Mouse (Mus musculus) megakaryocyte-erythroid progenitor cell, adult 5-6 weeks (primary cell): ENCODE data around the gene Phox2a. TPM values are rescaled to one million over a fixed set of nuclear protein-coding genes. Genes with fewer than 3 reads are reported as not detected.
A peak's percentile ranks its signal among the peaks of the same experiment; 100 is the strongest.

ENCODE experiments used
- ATAC-seq: replicated peaks from 2 replicates; pipeline ENCODE4 v1.8.0; 2016; ENCODE audit warnings: mild to moderate bottlenecking, inconsistent platforms; ENCODE audit not compliant: severe bottlenecking, poor library complexity, low FRiP score, low TSS enrichment
- total RNA-seq, 2 experiments: library from RNA; stranded (forward) in 1 of 2; stranded (reverse) in 1 of 2; fragments of 200-1000, 215-1000 nt in 1 of 2; fragments of >200 nt in 1 of 2; fragmentation: Nextera tagmentation in 1 of 2; gene quantifications; 2 replicates each; pipeline ENCODE4 v1.2.3; 2014 to 2017

The Phox2a gene
- total RNA-seq, 2 experiments from 2014 or later, result not detected

- ATAC-seq, result peak; percentile 70
These were observed 18.4 kb downstream of the Phox2a start for GRCm38 (mm10) chr7:101836271-101837153.

- no peak for ATAC-seq
These were observed 19.1 kb downstream of the Phox2a start for GRCm38 (mm10) chr7:101837154-101837605.

- peak; percentile 31; the same call in 1 of the 2 replicates for ATAC-seq
These were observed 19.7 kb downstream of the Phox2a start, which contains the start of gene Inppl1 for GRCm38 (mm10) chr7:101837606-101838471. Inppl1 (minus strand) TSS chr7:101838229.

- ATAC-seq, result no peak
These were observed 26.1 kb downstream of the Phox2a start for GRCm38 (mm10) chr7:101844186-101844585.

- no peak for ATAC-seq
These were observed 29.8 kb downstream of the Phox2a start for GRCm38 (mm10) chr7:101847934-101848333.

- ATAC-seq, result no peak
These were observed 33.6 kb downstream of the Phox2a start for GRCm38 (mm10) chr7:101851689-101852088.

- ATAC-seq, result no peak
These were observed 34.7 kb downstream of the Phox2a start for GRCm38 (mm10) chr7:101852846-101853245.

GRCm38 (mm10) chr7:101853816-101854215, 35.7 kb downstream of the Phox2a start:
- ATAC-seq, result no peak

- no peak for ATAC-seq
These were observed 39.0 kb downstream of the Phox2a start, which contains the start of gene Folr2 for GRCm38 (mm10) chr7:101857094-101857493. Folr2 (minus strand) TSS chr7:101857194.

GRCm38 (mm10) chr7:101858362-101858761, 40.2 kb downstream of the Phox2a start:
- ATAC-seq, result no peak; the same call in 1 of the 2 replicates

GRCm38 (mm10) chr7:101860978-101861377, 42.9 kb downstream of the Phox2a start:
- ATAC-seq, result no peak

- 0 out of 2 replicates have a peak, but pooled peaks have one; percentile 41 for ATAC-seq
These were observed 44.2 kb downstream of the Phox2a start for GRCm38 (mm10) chr7:101862291-101862690.

GRCm38 (mm10) chr7:101863415-101863814, 45.3 kb downstream of the Phox2a start, which contains the start of gene Anapc15:
Anapc15 (plus strand) TSS chr7:101863715.
- ATAC-seq, result no peak

GRCm38 (mm10) chr7:101866491-101867265, 48.6 kb downstream of the Phox2a start:
- ATAC-seq, result no peak

GRCm38 (mm10) chr7:101867482-101867881, 49.4 kb downstream of the Phox2a start:
- ATAC-seq, result no peak

- ATAC-seq, result peak; percentile 72
These were observed 50.4 kb downstream of the Phox2a start for GRCm38 (mm10) chr7:101868241-101869162.

- ATAC-seq, result no peak
These were observed 51.0 kb downstream of the Phox2a start for GRCm38 (mm10) chr7:101869163-101869500.

- ATAC-seq, result no peak
These were observed 52.5 kb downstream of the Phox2a start, which contains the start of gene Folr1 for GRCm38 (mm10) chr7:101870629-101871028. Folr1 (minus strand) TSS chr7:101870788.
